Mouse (Mus musculus) ES-E14 (cell line): ENCODE results near the gene Macrod1. TPM values are rescaled to one million over a fixed set of nuclear protein-coding genes. Genes with fewer than 3 reads are reported as not detected.
A peak's percentile ranks its signal among the peaks of the same experiment; 100 is the strongest.

Source experiments
- DNase-seq: peaks from one replicate; pipeline ENCODE4 v3.0.0-alpha.2; 2013; ENCODE audit warnings: low read depth, low spot score
- H3K27ac ChIP-seq: 2 replicates; pipeline ENCODE4 v1.5.1; 2012; ENCODE audit warnings: low read depth, mild to moderate bottlenecking, low read length, moderate library complexity, mixed read lengths; ENCODE audit not compliant: poor library complexity, insufficient read depth, severe bottlenecking
- H3K36me3 ChIP-seq: 2 replicates; pipeline ENCODE4 v1.6.1; 2012; ENCODE audit warnings: mild to moderate bottlenecking, low read length, moderate library complexity, mixed read lengths; ENCODE audit not compliant: control insufficient read depth, poor library complexity, insufficient read depth, severe bottlenecking
- H3K4me1 ChIP-seq, 2 experiments: fragments of 150-350 bp in 1 of 2; sonication (generic) in 1 of 2; 2 replicates each; pipeline ENCODE4 v1.6.1; 2012; ENCODE audit warnings: low read length in 2 of 2, mild to moderate bottlenecking in 1 of 2, mixed read lengths in 1 of 2; ENCODE audit not compliant: control insufficient read depth in 2 of 2, insufficient read depth in 2 of 2, poor library complexity in 1 of 2
- H3K4me3 ChIP-seq, 2 experiments: fragments of 150-350 bp in 1 of 2; sonication (generic) in 1 of 2; 2 replicates each; pipeline ENCODE4 v1.5.1; 2012; ENCODE audit warnings: low read length in 2 of 2, low read depth in 1 of 2, mild to moderate bottlenecking in 1 of 2, mixed read lengths in 1 of 2; ENCODE audit not compliant: insufficient read depth in 1 of 2, poor library complexity in 1 of 2, severe bottlenecking in 1 of 2
- H3K9ac ChIP-seq: 2 replicates; pipeline ENCODE4 v1.6.1; 2012; ENCODE audit warnings: low read depth, mild to moderate bottlenecking, low read length, mixed read lengths; ENCODE audit not compliant: poor library complexity, insufficient read depth, severe bottlenecking
- H3K9me3 ChIP-seq: fragments of 150-350 bp; sonication (generic); 2 replicates; pipeline ENCODE4 v1.6.1; 2012; ENCODE audit warnings: low read depth, mild to moderate bottlenecking, low read length; ENCODE audit not compliant: control insufficient read depth, insufficient read depth
- CHD2 ChIP-seq: IDR thresholded peaks from 2 replicates; pipeline ENCODE4 v1.6.1; 2014; ENCODE audit warnings: mild to moderate bottlenecking, low read depth, low read length, inconsistent platforms
- HCFC1 ChIP-seq: IDR thresholded peaks from 2 replicates; pipeline ENCODE4 v1.6.1; 2012; ENCODE audit warnings: low read length, inconsistent platforms, borderline replicate concordance; ENCODE audit not compliant: insufficient read depth
- MAFK ChIP-seq: IDR thresholded peaks from 2 replicates; pipeline ENCODE4 v1.6.1; 2014; ENCODE audit warnings: mild to moderate bottlenecking, low read depth, low read length, inconsistent platforms; ENCODE audit not compliant: insufficient read depth
- ZC3H11A ChIP-seq: IDR thresholded peaks from 2 replicates; pipeline ENCODE4 v1.6.1; 2012; ENCODE audit warnings: low read depth, mild to moderate bottlenecking, inconsistent platforms, low read length, borderline replicate concordance
- ZNF384 ChIP-seq: IDR thresholded peaks from 2 replicates; pipeline ENCODE4 v1.6.1; 2012; ENCODE audit warnings: low read depth, low read length, inconsistent platforms
- in situ Hi-C, 2 experiments: fragments of 600-800 bp; cut with MboI; formaldehyde crosslinking; loops; one replicate each; pipeline ENCODE4 v1.15.1; 2025; ENCODE audit warnings: low sequenced_read_pairs in 2 of 2, inconsistent platforms in 1 of 2; ENCODE audit not compliant: unreplicated experiment in 2 of 2
- total RNA-seq: library from RNA; depleted of rRNA; stranded (reverse); fragments of 300-350 nt; gene quantifications from 2 replicates; pipeline ENCODE4 v1.2.3, GENCODE M21; 2012; rRNA removed

Gene Macrod1
- total RNA-seq: 1.4 and 3.5 TPM in 2 replicates

GRCm38 (mm10) chr19:7056248-7057087 lies at the start of gene Macrod1:
Gene Macrod1, plus strand, starts transcription at chr19:7056810.
- H3K9ac ChIP-seq: peak within 1 kb of the TSS; percentile 60
- no peak for TF ChIP-seq MAFK
- peak; percentile 45; the same call in 1 of the 2 replicates for TF ChIP-seq CHD2
- TF ChIP-seq HCFC1: peak; percentile 90
- TF ChIP-seq ZNF384: no peak
- TF ChIP-seq ZC3H11A: no peak
- peaks cover 6 to 20% of the 10 kb centered on the region in 2 experiments; a peak in 2 of 4 replicates for H3K4me1 ChIP-seq
- H3K27ac ChIP-seq: no peak within 1 kb of the TSS
- no peaks in the 10 kb centered on the region for H3K36me3 ChIP-seq
- no peak for DNase-seq
- peak within 1 kb of the TSS; percentile 82 to 97 for H3K4me3 ChIP-seq
- H3K9me3 ChIP-seq: no peaks in the 10 kb centered on the region
- in situ Hi-C loops: loop anchor here in 1 of 2 experiments (10.0 kb wide), 1 partner anchor 288 kb away; the partner anchor contains the start of gene Mark2

GRCm38 (mm10) chr19:7006892-7007593 lies 49.6 kb upstream of the Macrod1 start:
- Histone ChIP-seq H3K36me3 (no peaks in the 10 kb centered on the region), H3K4me3 (no peak overlapping the region), H3K9ac (no peak overlapping the region), H3K4me1 (no peaks in the 10 kb centered on the region), H3K27ac (no peak overlapping the region), H3K9me3 (no peaks in the 10 kb centered on the region)
- TF ChIP-seq MAFK (no peak), ZC3H11A (no peak), ZNF384 (no peak), HCFC1 (no peak), CHD2 (no peak)
- no peak for DNase-seq
- in situ Hi-C loops: no loop called here

- in situ Hi-C loops: no loop called here
- no peak overlapping the region for H3K9ac ChIP-seq
- no peak overlapping the region for H3K4me3 ChIP-seq
- no peak overlapping the region for H3K27ac ChIP-seq
- no peaks in the 10 kb centered on the region for H3K36me3 ChIP-seq
- H3K9me3 ChIP-seq: no peaks in the 10 kb centered on the region
- H3K4me1 ChIP-seq: no peaks in the 10 kb centered on the region
- no peak for TF ChIP-seq CHD2
- no peak for TF ChIP-seq ZC3H11A
- TF ChIP-seq MAFK: no peak
- no peak for TF ChIP-seq ZNF384
- no peak for TF ChIP-seq HCFC1
- DNase-seq: no peak
These were observed 44.2 kb upstream of the Macrod1 start for GRCm38 (mm10) chr19:7012426-7012825.

- in situ Hi-C loops: no loop called here
- Histone ChIP-seq H3K36me3 (peaks cover 5% of the 10 kb centered on the region; the same call in 1 of the 2 replicates), H3K9ac (no peak overlapping the region), H3K27ac (no peak overlapping the region), H3K4me1 (no peaks in the 10 kb centered on the region), H3K9me3 (no peaks in the 10 kb centered on the region), H3K4me3 (no peak overlapping the region)
- no peak for DNase-seq
- TF ChIP-seq MAFK: no peak
- no peak for TF ChIP-seq ZC3H11A
- TF ChIP-seq HCFC1: no peak
- no peak for TF ChIP-seq ZNF384
- no peak for TF ChIP-seq CHD2
These were observed 42.6 kb upstream of the Macrod1 start for GRCm38 (mm10) chr19:7013984-7014383.
